Mouse (Mus musculus): ENCODE data around the gene Usp30. TPM values are rescaled to one million over a fixed set of nuclear protein-coding genes. Genes with fewer than 3 reads are reported as not detected.
A peak's percentile ranks its signal among the peaks of the same experiment; 100 is the strongest.

Usp30 gene
- total and polyA plus RNA-seq, 2 experiments from 2014 or later = 6.3 to 16.0 TPM

GRCm38 (mm10) chr5:114115030-114115429, 49.8 kb downstream of the Usp30 start:
- H3K36me3 ChIP-seq (replicated peaks; ENCODE audit: control insufficient read depth, insufficient read depth, low read length) = peaks cover 70% of the 10 kb centered on the region
- no peaks in the 10 kb centered on the region for H3K4me1 ChIP-seq (ENCODE audit: control insufficient read depth, insufficient read depth)
- TF ChIP-seq EP300 (IDR thresholded peaks at IDR 0.05; ENCODE audit: low read depth) (no peak), CTCF (IDR thresholded peaks at IDR 0.05; ENCODE audit: low read depth) (no peak)
- 80% methylated on average over 5 of the region's 5 CpGs for WGBS
- no peaks in the 10 kb centered on the region for H3K9me3 ChIP-seq (replicated peaks; ENCODE audit: control insufficient read depth, low read length)
- DNase-seq (ENCODE audit: low spot score) (no peak), ATAC-seq (ENCODE audit: insufficient read depth, low read depth) (no peak)
- H3K4me3 ChIP-seq (ENCODE audit: low read depth, low read length) = no peak overlapping the region
- no peaks in the 10 kb centered on the region for H3K27me3 ChIP-seq (ENCODE audit: control insufficient read depth, insufficient read depth, low read length)
- no peak overlapping the region for H3K27ac ChIP-seq (ENCODE audit: low read depth)
- H3K4me2 ChIP-seq (ENCODE audit: low read depth, low read length) = no peak overlapping the region
- H3K9ac ChIP-seq (replicated peaks; ENCODE audit: low read depth, low read length) = no peak overlapping the region

DNA sequence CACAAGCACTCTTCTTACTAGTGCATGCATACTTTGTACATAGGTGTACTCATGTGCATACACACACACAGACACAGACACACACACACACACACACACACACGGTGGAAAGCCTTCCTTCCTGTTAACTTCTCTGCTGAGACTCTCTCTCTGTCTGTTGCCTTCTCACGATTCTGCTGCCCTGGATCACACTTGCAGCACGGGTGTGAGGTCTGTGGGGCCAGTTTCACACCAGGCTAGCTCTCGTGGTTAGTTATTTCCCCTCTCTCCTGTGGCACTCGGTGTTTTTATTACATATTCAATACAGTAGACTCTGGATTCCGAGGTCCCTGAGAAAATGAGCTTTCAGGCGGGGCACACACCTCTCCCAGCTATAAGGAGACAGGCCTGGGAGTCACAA, 51.3 kb downstream of the Usp30 start:
- H3K4me3 ChIP-seq (ENCODE audit: low read depth, low read length) = no peak overlapping the region
- H3K36me3 ChIP-seq (replicated peaks; ENCODE audit: control insufficient read depth, insufficient read depth, low read length) = peaks cover 71% of the 10 kb centered on the region
- WGBS = 81% methylated on average over 7 of the region's 7 CpGs
- H3K4me2 ChIP-seq (ENCODE audit: low read depth, low read length) = no peak overlapping the region
- H3K9me3 ChIP-seq (replicated peaks; ENCODE audit: control insufficient read depth, low read length) = no peaks in the 10 kb centered on the region
- H3K9ac ChIP-seq (replicated peaks; ENCODE audit: low read depth, low read length) = no peak overlapping the region
- TF ChIP-seq EP300 (IDR thresholded peaks at IDR 0.05; ENCODE audit: low read depth) = no peak
- TF ChIP-seq CTCF (IDR thresholded peaks at IDR 0.05; ENCODE audit: low read depth) = no peak
- no peak overlapping the region for H3K27ac ChIP-seq (ENCODE audit: low read depth)
- H3K4me1 ChIP-seq (ENCODE audit: control insufficient read depth, insufficient read depth) = no peaks in the 10 kb centered on the region
- DNase-seq (ENCODE audit: low spot score) (no peak), ATAC-seq (ENCODE audit: insufficient read depth, low read depth) (no peak)
- no peaks in the 10 kb centered on the region for H3K27me3 ChIP-seq (ENCODE audit: control insufficient read depth, insufficient read depth, low read length)

- peaks cover 75% of the 10 kb centered on the region for H3K36me3 ChIP-seq (replicated peaks; ENCODE audit: control insufficient read depth, insufficient read depth, low read length)
- H3K9ac ChIP-seq (replicated peaks; ENCODE audit: low read depth, low read length) = no peak overlapping the region
- H3K4me1 ChIP-seq (ENCODE audit: control insufficient read depth, insufficient read depth) = no peaks in the 10 kb centered on the region
- H3K9me3 ChIP-seq (replicated peaks; ENCODE audit: control insufficient read depth, low read length) = no peaks in the 10 kb centered on the region
- no peak overlapping the region for H3K4me3 ChIP-seq (ENCODE audit: low read depth, low read length)
- H3K4me2 ChIP-seq (ENCODE audit: low read depth, low read length) = no peak overlapping the region
- ATAC-seq (ENCODE audit: insufficient read depth, low read depth) (no peak), DNase-seq (ENCODE audit: low spot score) (no peak)
- 84% methylated on average over 4 of the region's 4 CpGs for WGBS
- no peak for TF ChIP-seq CTCF (IDR thresholded peaks at IDR 0.05; ENCODE audit: low read depth)
- no peak for TF ChIP-seq EP300 (IDR thresholded peaks at IDR 0.05; ENCODE audit: low read depth)
- H3K27ac ChIP-seq (ENCODE audit: low read depth) = no peak overlapping the region
- H3K27me3 ChIP-seq (ENCODE audit: control insufficient read depth, insufficient read depth, low read length) = no peaks in the 10 kb centered on the region
Observed at GRCm38 (mm10) chr5:114119806-114120205, 54.5 kb downstream of the Usp30 start.

- ATAC-seq (ENCODE audit: insufficient read depth, low read depth) = no peak
- no peaks in the 10 kb centered on the region for H3K27me3 ChIP-seq (ENCODE audit: control insufficient read depth, insufficient read depth, low read length)
Observed at GRCm38 (mm10) chr5:114126008-114126407, 60.7 kb downstream of the Usp30 start.

DNA sequence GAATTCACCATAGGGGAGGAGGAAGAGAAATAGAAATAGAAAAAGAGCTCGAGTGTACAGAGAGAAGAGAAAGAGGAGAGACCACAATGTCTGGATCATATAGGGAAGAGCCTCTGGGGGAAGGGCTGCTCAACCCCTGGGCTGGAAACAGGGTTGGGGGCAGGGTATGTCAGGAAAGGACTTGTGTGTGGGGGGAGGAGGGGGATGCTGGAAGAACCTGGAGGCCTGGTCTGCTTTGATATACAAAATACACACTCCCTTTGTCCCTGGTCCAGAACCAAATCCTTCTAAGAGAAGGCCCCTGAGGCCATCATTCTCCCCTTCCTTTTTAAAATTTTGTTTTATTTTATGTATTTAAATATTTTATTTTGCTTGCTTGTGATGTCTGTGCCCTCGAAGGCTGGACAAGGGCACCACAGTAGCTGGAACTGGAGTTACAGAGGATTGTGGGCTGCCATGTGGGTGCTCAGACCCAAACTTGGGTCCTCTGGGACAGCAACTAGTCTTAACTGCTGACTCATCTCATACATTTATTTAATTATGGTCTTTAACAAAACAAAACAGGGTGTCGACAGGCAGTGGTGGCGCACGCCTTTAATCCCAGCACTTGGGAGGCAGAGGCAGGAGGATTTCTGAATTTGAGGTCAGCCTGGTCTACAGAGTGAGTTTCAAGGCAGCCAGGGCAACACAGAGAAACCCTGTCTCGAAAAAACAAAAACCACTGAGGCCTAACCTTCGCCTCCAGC, 61.4 kb downstream of the Usp30 start:
- ATAC-seq (ENCODE audit: insufficient read depth, low read depth) (no peak), DNase-seq (ENCODE audit: low spot score) (no peak)
- no peaks in the 10 kb centered on the region for H3K9me3 ChIP-seq (replicated peaks; ENCODE audit: control insufficient read depth, low read length)
- H3K9ac ChIP-seq (replicated peaks; ENCODE audit: low read depth, low read length) = no peak overlapping the region
- H3K36me3 ChIP-seq (replicated peaks; ENCODE audit: control insufficient read depth, insufficient read depth, low read length) = peaks cover 27% of the 10 kb centered on the region
- TF ChIP-seq EP300 (IDR thresholded peaks at IDR 0.05; ENCODE audit: low read depth) = no peak
- no peak for TF ChIP-seq CTCF (IDR thresholded peaks at IDR 0.05; ENCODE audit: low read depth)
- H3K27ac ChIP-seq (ENCODE audit: low read depth) = no peak overlapping the region
- no peak overlapping the region for H3K4me3 ChIP-seq (ENCODE audit: low read depth, low read length)
- WGBS = 79% methylated on average over 7 of the region's 7 CpGs
- H3K4me1 ChIP-seq (ENCODE audit: control insufficient read depth, insufficient read depth) = peaks cover 4% of the 10 kb centered on the region; the same call in 1 of the 2 replicates
- no peaks in the 10 kb centered on the region for H3K27me3 ChIP-seq (ENCODE audit: control insufficient read depth, insufficient read depth, low read length)
- H3K4me2 ChIP-seq (ENCODE audit: low read depth, low read length) = peak overlapping the region; percentile 96; the same call in 1 of the 2 replicates

More at GRCm38 (mm10) chr5:114126008-114126407, 60.7 kb downstream of the Usp30 start:
- H3K4me1 ChIP-seq (ENCODE audit: control insufficient read depth, insufficient read depth) = no peaks in the 10 kb centered on the region
- H3K9ac ChIP-seq (replicated peaks; ENCODE audit: low read depth, low read length) = no peak overlapping the region
- H3K4me2 ChIP-seq (ENCODE audit: low read depth, low read length) = no peak overlapping the region
- TF ChIP-seq EP300 (IDR thresholded peaks at IDR 0.05; ENCODE audit: low read depth) (no peak), CTCF (IDR thresholded peaks at IDR 0.05; ENCODE audit: low read depth) (no peak)
- H3K27ac ChIP-seq (ENCODE audit: low read depth) = no peak overlapping the region
- H3K4me3 ChIP-seq (ENCODE audit: low read depth, low read length) = no peak overlapping the region
- DNase-seq (ENCODE audit: low spot score) = no peak
- H3K9me3 ChIP-seq (replicated peaks; ENCODE audit: control insufficient read depth, low read length) = no peaks in the 10 kb centered on the region
- H3K36me3 ChIP-seq (replicated peaks; ENCODE audit: control insufficient read depth, insufficient read depth, low read length) = peaks cover 33% of the 10 kb centered on the region
- 90% methylated on average over 3 of the region's 3 CpGs for WGBS

Measured in heart, postnatal 0 days (tissue).